Mouse (Mus musculus) cerebellum, adult 2 months (tissue): Measurements from ENCODE around the gene Ap3b1.

Experiments
- CTCF ChIP-seq: fragments of 200-500 bp; IDR thresholded peaks from 2 replicates; pipeline ENCODE4 v1.5.1; 2011; ENCODE audit warnings: low read depth, mild to moderate bottlenecking, control low read depth, low read length, moderate library complexity, borderline replicate concordance; ENCODE audit not compliant: insufficient read depth
- POLR2A ChIP-seq: fragments of 200-500 bp; IDR thresholded peaks from 2 replicates; pipeline ENCODE4 v1.6.1; 2011; ENCODE audit warnings: low read length, control low read depth, borderline replicate concordance; ENCODE audit not compliant: insufficient read depth

DNA sequence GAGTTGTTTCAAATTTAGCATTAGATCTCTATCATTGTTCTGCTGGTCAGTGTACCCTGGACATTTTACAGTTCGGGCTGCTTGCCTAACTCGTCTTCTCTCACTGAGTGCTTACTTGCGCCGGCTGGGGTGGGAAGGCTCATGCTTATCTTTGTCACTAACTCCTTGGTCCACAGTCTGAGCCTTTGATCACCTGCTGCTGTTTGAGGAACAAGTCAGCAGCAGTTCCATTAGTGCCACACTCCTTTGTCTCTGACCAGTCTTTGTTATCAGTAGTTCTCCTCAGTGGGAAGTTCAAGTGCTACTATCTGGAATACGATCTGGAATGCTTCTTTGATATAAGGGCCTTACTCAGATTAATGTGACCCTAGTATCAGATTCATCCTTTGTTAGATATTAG, 86.3 kb downstream of the Ap3b1 start:
- no peak for TF ChIP-seq POLR2A
- TF ChIP-seq CTCF: no peak
